Mouse (Mus musculus) duodenum, adult 2 months (tissue): ENCODE results near the gene Hormad1. TPM values are rescaled to one million over a fixed set of nuclear protein-coding genes. Genes with fewer than 3 reads are reported as not detected.

Source experiments
- polyA plus RNA-seq: library from polyadenylated mRNA; depleted of rRNA; stranded (reverse); fragments of >200 nt; gene quantifications from 2 replicates; pipeline ENCODE4 v1.2.3, GENCODE M21; 2012; ENCODE audit warnings: low replicate concordance; rRNA removed

Gene Hormad1
- not detected in 2 replicates for polyA plus RNA-seq

DNA sequence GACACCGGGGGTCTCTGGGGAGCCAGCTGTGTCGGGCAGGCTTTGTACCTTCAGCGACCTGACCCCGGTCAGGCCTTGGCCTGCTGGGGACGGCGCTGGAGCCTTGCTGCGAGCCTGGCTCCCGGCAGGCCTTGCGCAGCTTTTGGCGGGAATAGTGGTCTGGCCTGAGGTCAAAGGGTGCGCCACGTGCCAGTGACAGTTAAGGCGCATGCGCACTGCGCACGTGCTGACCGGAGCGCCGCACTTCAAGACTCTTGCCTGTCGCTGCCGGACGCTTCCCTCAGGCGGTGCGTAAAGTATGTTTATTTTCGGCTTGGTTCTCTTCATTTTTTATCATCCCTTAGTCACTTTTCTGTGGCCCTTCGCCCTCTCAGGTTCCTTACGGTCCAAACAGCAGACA lies at the start of gene Hormad1:
TSS of gene Hormad1 (plus strand) at position 241 of the 400 bp plus-strand sequence.

GRCm38 (mm10) chr3:95526622-95527211 lies 32.8 kb upstream of the Hormad1 start, which contains the start of gene Ctss:
Ctss (plus strand) TSS chr3:95526786.

DNA sequence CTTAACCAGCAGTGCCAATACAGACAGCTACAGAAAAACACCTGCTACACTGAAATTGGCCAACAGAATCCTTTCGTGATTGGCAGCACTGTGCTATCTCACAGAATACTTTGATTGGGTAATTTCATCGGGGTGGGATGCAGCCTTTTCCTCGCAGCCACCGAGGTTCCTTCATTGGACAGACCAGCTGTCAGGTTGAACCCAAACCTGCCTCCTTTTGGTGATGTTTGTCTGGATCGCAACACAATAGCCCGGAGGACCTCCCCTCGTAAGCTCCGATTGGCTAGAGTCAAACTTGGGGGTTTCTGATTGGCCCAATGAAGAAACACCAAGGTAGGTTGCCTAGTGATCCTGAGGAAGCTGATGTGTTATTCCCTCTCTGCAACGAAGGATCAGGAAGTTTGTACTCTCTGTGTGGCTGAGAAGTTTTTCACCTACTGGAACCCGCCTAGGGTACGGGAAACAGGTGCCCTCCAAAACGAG lies 29.2 kb downstream of the Hormad1 start, which contains the start of gene Golph3l:
TSS of gene Golph3l (plus strand) at position 331 of the 483 bp plus-strand sequence.

DNA sequence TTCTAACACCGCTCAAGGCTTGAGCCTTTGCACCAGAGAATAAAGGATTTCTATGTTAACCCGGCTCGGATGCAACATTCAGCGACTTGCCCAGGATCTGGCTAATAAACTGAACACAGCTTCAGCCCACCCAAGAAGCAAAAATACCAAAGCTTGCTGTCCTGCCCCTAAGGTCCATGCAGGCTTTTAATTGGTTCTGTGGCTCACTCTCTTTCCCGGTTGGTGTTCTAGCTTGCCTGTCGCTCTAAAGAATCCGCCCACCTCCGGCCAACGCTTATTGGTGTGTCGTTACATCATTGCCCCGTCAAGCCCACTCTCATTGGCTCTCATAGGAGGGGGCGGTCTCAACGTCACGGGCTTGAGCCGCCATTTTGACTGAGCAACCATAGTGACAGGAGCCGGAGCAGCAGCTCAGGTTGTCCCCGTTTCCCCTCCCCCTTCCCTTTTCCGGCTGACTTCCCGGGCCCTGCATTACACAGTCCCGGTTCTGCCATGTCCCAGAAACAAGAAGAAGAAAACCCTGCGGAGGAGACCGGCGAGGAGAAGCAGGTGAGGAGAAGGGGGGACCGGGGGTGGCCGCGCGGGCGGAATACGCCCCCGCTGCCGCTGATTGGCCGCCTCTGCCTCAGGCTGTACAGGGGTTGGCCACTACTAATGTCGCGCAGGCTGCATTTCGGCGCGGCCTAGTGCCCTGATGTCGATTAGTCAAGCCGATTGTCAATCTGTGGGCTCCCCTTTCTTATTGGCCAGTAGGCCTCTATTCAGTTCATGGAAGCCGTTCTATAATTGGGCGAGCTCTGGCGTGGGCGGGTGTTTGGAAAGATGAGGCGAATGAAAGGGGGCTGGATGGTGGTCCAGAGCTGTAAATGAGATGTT lies 65.4 kb downstream of the Hormad1 start, which contains the start of gene Ensa:
TSS of gene Ensa (plus strand) at position 366 of the 876 bp plus-strand sequence.

Other genes starting within 250 kb of the Hormad1 start
- gene Cers2, start 244.9 kb upstream of the Hormad1 start, polyA plus RNA-seq: 39.3 and 45.5 TPM in 2 replicates
- 3.6 and 4.9 TPM in 2 replicates for gene Setdb1, start 202.5 kb upstream of the Hormad1 start, polyA plus RNA-seq
- not detected in 2 replicates for gene 4930558C23Rik, start 156.8 kb upstream of the Hormad1 start, polyA plus RNA-seq
- gene Arnt, start 125.3 kb upstream of the Hormad1 start, polyA plus RNA-seq: 22.5 and 24.7 TPM in 2 replicates
- gene Ctsk, start 60.4 kb upstream of the Hormad1 start, polyA plus RNA-seq: 0.74 and 0.92 TPM in 2 replicates
- 17.9 and 21.3 TPM in 2 replicates for gene Ctss, start 32.9 kb upstream of the Hormad1 start, polyA plus RNA-seq
- 1.7 and 2.6 TPM in 2 replicates for gene Golph3l, start 29.3 kb downstream of the Hormad1 start, polyA plus RNA-seq
- gene Ensa, start 65.3 kb downstream of the Hormad1 start, polyA plus RNA-seq: 6.8 and 10.2 TPM in 2 replicates
- gene Mcl1, start 99.1 kb downstream of the Hormad1 start, polyA plus RNA-seq: 99.3 and 378 TPM in 2 replicates
- gene Adamtsl4, start 128.2 kb downstream of the Hormad1 start, polyA plus RNA-seq: 17.9 and 18.4 TPM in 2 replicates
- 123 and 175 TPM in 2 replicates for gene Ecm1, start 179.9 kb downstream of the Hormad1 start, polyA plus RNA-seq
- 33.5 and 38.8 TPM in 2 replicates for gene Tars2, start 200.5 kb downstream of the Hormad1 start, polyA plus RNA-seq